Mouse (Mus musculus) skeletal muscle tissue, postnatal 0 days (tissue): Measurements from ENCODE around the gene Jchain. TPM values are rescaled to one million over a fixed set of nuclear protein-coding genes. Genes with fewer than 3 reads are reported as not detected.

Experiments used
- polyA plus RNA-seq: library from polyadenylated mRNA; unstranded; fragments of >200 nt; fragmentation: Nextera tagmentation; extraction: Ambion mirVana; gene quantifications from 2 replicates; pipeline ENCODE4 v1.2.1, GENCODE M21; 2015

Jchain gene
- 0.29 and 0.33 TPM in 2 replicates for polyA plus RNA-seq

GRCm38 (mm10) chr5:88527657-88528056 lies at the start of gene Jchain:
TSS of gene Jchain (minus strand) at chr5:88527891.

GRCm38 (mm10) chr5:88564501-88565147 lies 36.9 kb upstream of the Jchain start, which contains the start of gene Rufy3:
TSS of gene Rufy3 (plus strand) at chr5:88565040.

GRCm38 (mm10) chr5:88554086-88554886 lies 26.6 kb upstream of the Jchain start, which contains the start of gene Utp3:
TSS of gene Utp3 (plus strand) at chr5:88554462.

GRCm38 (mm10) chr5:88487675-88488074 lies 40.0 kb downstream of the Jchain start, which contains the start of gene Enam:
TSS of gene Enam (plus strand) at chr5:88487975.

Other genes starting within 250 kb of the Jchain start
- gene Prol1, start 210.6 kb downstream of the Jchain start, polyA plus RNA-seq = not detected in 2 replicates
- not detected in 2 replicates for gene Amtn, start 151.8 kb downstream of the Jchain start, polyA plus RNA-seq
- not detected in 2 replicates for gene Ambn, start 71.9 kb downstream of the Jchain start, polyA plus RNA-seq
- not detected in 2 replicates for gene Enam, start 39.9 kb downstream of the Jchain start, polyA plus RNA-seq
- gene Utp3, start 26.6 kb upstream of the Jchain start, polyA plus RNA-seq = 39.7 and 42.3 TPM in 2 replicates
- 4.9 and 5.7 TPM in 2 replicates for gene Rufy3, start 37.1 kb upstream of the Jchain start, polyA plus RNA-seq
- 63.1 and 64.0 TPM in 2 replicates for gene Grsf1, start 148.3 kb upstream of the Jchain start, polyA plus RNA-seq
- 9.4 and 11.3 TPM in 2 replicates for gene Mob1b, start 193.0 kb upstream of the Jchain start, polyA plus RNA-seq
- 9.2 and 12.0 TPM in 2 replicates for gene Dck, start 237.1 kb upstream of the Jchain start, polyA plus RNA-seq